ENCODE assay signal across 8 mouse cellular contexts in genomic region chr9:106453271-106454070, GRCm38 (mm10). TPM values are rescaled to one million over a fixed set of nuclear protein-coding genes. Genes with fewer than 3 reads are reported as not detected.
A peak's percentile ranks its signal among the peaks of the same experiment; 100 is the strongest.
DNase-seq lines count a peak whose midpoint lies in the region; ATAC-seq and TF ChIP-seq lines count a peak whose summit lies in the region.

TSS of gene Pcbp4 (plus strand) at chr9:106453291.

- H3K9ac ChIP-seq in limb, embryonic 12.5 days (replicated peaks), result peak within 1 kb of the TSS; percentile 88
- peak within 1 kb of the TSS; percentile 97 for H3K9ac ChIP-seq in midbrain, embryonic 11.5 days (ENCODE audit: low read length)

- WGBS in limb, embryonic 12.5 days, result 2% methylated on average over 54 of the region's 74 CpGs
- WGBS in midbrain, embryonic 11.5 days, result under 1% methylated on average over 37 of the region's 74 CpGs

- H3K4me3 ChIP-seq in limb, embryonic 12.5 days (replicated peaks), result peak within 1 kb of the TSS; percentile 81
- H3K4me3 ChIP-seq in midbrain, embryonic 11.5 days (ENCODE audit: low read depth, low read length), result peak within 1 kb of the TSS; percentile 88

- in situ Hi-C loops in Patski (cut with MboI; ENCODE audit: low pct_unique_long_range_greater_than_20kb), result no loop called here

- H3K4me1 ChIP-seq in limb, embryonic 12.5 days (replicated peaks), result peaks cover 80% of the 10 kb centered on the region
- peaks cover 64% of the 10 kb centered on the region for H3K4me1 ChIP-seq in midbrain, embryonic 11.5 days (ENCODE audit: control insufficient read depth, insufficient read depth, low read length)

- POLR2A ChIA-PET in Patski (lab: Charles Lee), result interaction anchor here (0.6 to 2.5 kb wide), 7 partner anchors 10 to 250 kb away, joined by 3 to 6 read pairs (median 4); partner anchors contain the start of genes Parp3, Rpl29 and Rrp9

- CTCF ChIA-PET in Patski (lab: Charles Lee), result interaction anchor here (1.1 to 1.7 kb wide), 2 partner anchors 20 to 23 kb away, joined by 4 to 6 read pairs; partner anchors contain the start of gene Parp3

- ATAC-seq in Patski, result peak; percentile 57
- peak; percentile 56 for ATAC-seq in limb, embryonic 12.5 days (ENCODE audit: insufficient number of reproducible peaks, insufficient read depth, low FRiP score, low TSS enrichment, low read depth)
- peak; percentile 76 for ATAC-seq in midbrain, embryonic 11.5 days (ENCODE audit: low FRiP score)

- H3K9me3 ChIP-seq in limb, embryonic 12.5 days, result no peaks in the 10 kb centered on the region
- no peaks in the 10 kb centered on the region for H3K9me3 ChIP-seq in midbrain, embryonic 11.5 days (ENCODE audit: control insufficient read depth, low read length)

- DNase-seq in A20 (ENCODE audit: low read depth, low spot score) (peak; percentile 81), Patski (ENCODE audit: low read depth, low spot score) (no peak)
- peak; percentile 83 for DNase-seq in embryo, embryonic 10 days (ENCODE audit: low spot score)
- DNase-seq in heart, adult 18-20 months, result peak; percentile 81
- peak; percentile 90 for DNase-seq in kidney, adult 11 months
- DNase-seq in midbrain, embryonic 11.5 days (ENCODE audit: low spot score, missing footprints), result peak; percentile 97
- DNase-seq in thymus, postnatal 25 days, result peak; percentile 36

- H3K4me2 ChIP-seq in limb, embryonic 12.5 days, result peak within 1 kb of the TSS; percentile 96
- H3K4me2 ChIP-seq in midbrain, embryonic 11.5 days, result peak within 1 kb of the TSS; percentile 78

- TF ChIP-seq CTCF in Patski (IDR thresholded peaks at IDR 0.05), result no peak

- H3K36me3 ChIP-seq in limb, embryonic 12.5 days, result peaks cover 21% of the 10 kb centered on the region; the same call in 1 of the 2 replicates
- H3K36me3 ChIP-seq in midbrain, embryonic 11.5 days (ENCODE audit: control insufficient read depth, insufficient read depth, low read length), result no peaks in the 10 kb centered on the region; the same call in 1 of the 2 replicates

- peak within 1 kb of the TSS; percentile 94 for H3K27ac ChIP-seq in limb, embryonic 12.5 days
- peak within 1 kb of the TSS; percentile 97 for H3K27ac ChIP-seq in midbrain, embryonic 11.5 days (ENCODE audit: low read depth, low read length)

- H3K27me3 ChIP-seq in Patski, result no peaks in the 10 kb centered on the region
- no peaks in the 10 kb centered on the region for H3K27me3 ChIP-seq in limb, embryonic 12.5 days
- H3K27me3 ChIP-seq in midbrain, embryonic 11.5 days (ENCODE audit: control insufficient read depth, insufficient read depth, low read length), result no peaks in the 10 kb centered on the region

RNA-seq across cellular contexts. Expression of gene Pcbp4, which starts in this region (rescaled TPM):
- 83.4 TPM for polyA plus RNA-seq in Patski (2021)
- total RNA-seq in heart, adult 18-20 months (2021), result 10 to 100 TPM; 61.1 to 63.2 TPM
- polyA plus RNA-seq in limb, embryonic 12.5 days (2016; fragmentation: Nextera tagmentation; extraction: Ambion mirVana), result 172 and 176 TPM in 2 replicates
- 219 and 256 TPM in 2 replicates for polyA plus RNA-seq in midbrain, embryonic 11.5 days (2014; fragmentation: Nextera tagmentation; extraction: Ambion mirVana)
